Comparison of ENCODE assay signal across 8 mouse cellular contexts in the genomic region with DNA sequence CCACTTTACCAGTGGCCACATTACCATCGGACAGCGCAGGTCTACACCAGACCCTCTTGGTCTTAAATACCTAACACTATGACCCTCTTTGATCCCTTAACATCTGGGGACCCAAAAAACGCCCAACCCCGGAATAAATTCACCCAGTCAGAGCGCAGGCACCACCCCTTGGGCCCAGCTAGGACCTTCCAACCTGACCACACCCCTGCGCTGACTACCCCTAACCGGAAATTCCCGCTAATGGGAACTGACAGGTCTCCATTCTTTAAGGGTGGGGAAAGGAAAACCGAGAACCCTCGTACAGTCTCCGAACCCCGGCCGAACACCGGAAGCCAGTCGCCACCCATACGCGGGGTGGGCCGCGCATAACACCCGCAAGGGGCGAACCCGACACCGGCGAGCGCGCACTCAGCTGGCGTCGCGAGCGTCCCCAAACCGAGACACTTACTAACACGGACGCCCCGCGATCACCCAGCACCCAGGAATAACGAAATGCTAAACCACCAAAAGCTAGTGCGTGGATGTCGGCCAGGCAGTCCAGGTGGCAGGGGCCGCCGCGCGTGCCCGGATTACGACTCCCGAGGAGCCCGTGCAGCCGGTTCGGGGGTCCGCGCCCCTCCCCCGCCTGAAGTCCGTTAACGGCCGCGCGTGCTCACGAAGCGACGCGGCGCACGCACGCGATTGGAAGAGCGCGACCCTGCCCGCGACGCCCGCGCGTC. TPM values are rescaled to one million over a fixed set of nuclear protein-coding genes. Genes with fewer than 3 reads are reported as not detected.
DNase-seq lines count a peak whose midpoint lies in the region; ATAC-seq and TF ChIP-seq lines count a peak whose summit lies in the region.

No protein-coding gene starts in this region.

- H3K36me3 ChIP-seq in forebrain, embryonic 14.5 days (ENCODE audit: control insufficient read depth, insufficient read depth, low read length) = no peaks in the 10 kb centered on the region

- TF ChIP-seq POLR2A in bone marrow macrophage, adult 2 months (IDR thresholded peaks at IDR 0.05; ENCODE audit: borderline replicate concordance, low read depth, low read length) = no peak

- H3K9me3 ChIP-seq in forebrain, embryonic 14.5 days (replicated peaks; ENCODE audit: control insufficient read depth, low read length) = no peaks in the 10 kb centered on the region

- peaks cover 41% of the 10 kb centered on the region for H3K4me1 ChIP-seq in bone marrow macrophage, adult 2 months (ENCODE audit: control insufficient read depth, insufficient read depth, low read length)
- H3K4me1 ChIP-seq in forebrain, embryonic 14.5 days (ENCODE audit: control insufficient read depth, insufficient read depth, low read length) = peaks cover 8% of the 10 kb centered on the region; the same call in 1 of the 2 replicates

- peak overlapping the region; percentile 59 for H3K4me2 ChIP-seq in forebrain, embryonic 14.5 days (ENCODE audit: low read length)

- no peak for TF ChIP-seq CTCF in bone marrow macrophage, adult 2 months (IDR thresholded peaks at IDR 0.05; ENCODE audit: low read depth, low read length)

- intact Hi-C loops in heart, postnatal 36 days (cut with DNase I) = loop anchor here (1.0 to 2.0 kb wide), 4 partner anchors 28 to 303 kb away; a partner anchor contains a TSS

- DNase-seq in MEL-GATA-1-ER (ENCODE audit: extremely low read depth, low read depth) = peak; percentile 69
- DNase-seq in forebrain, embryonic 14.5 days (ENCODE audit: low spot score) = peak; percentile 57
- DNase-seq in heart, postnatal 36 days = peak; percentile 63 to 74
- peak; percentile 58 for DNase-seq in large intestine, adult 2 months (ENCODE audit: low read depth, low spot score)
- DNase-seq in lung, postnatal 14 days = peak; percentile 72
- DNase-seq in ovary, postnatal 36 days (ENCODE audit: low spot score) = peak; percentile 61
- no peak for DNase-seq in thymus, postnatal 14 days

- peak; percentile 61 for ATAC-seq in forebrain, embryonic 14.5 days

- peak overlapping the region; percentile 81 for H3K9ac ChIP-seq in forebrain, embryonic 14.5 days (ENCODE audit: low read length)

- under 1% methylated on average over 68 of the region's 72 CpGs for WGBS in forebrain, embryonic 14.5 days
- WGBS in large intestine, adult 2 months = under 1% methylated on average over 71 of the region's 72 CpGs

- H3K27ac ChIP-seq in bone marrow macrophage, adult 2 months (ENCODE audit: insufficient read depth, low read depth, low read length) = peak overlapping the region; percentile 80
- peak overlapping the region; percentile 75 for H3K27ac ChIP-seq in forebrain, embryonic 14.5 days (ENCODE audit: low read depth, low read length)

- H3K4me3 ChIP-seq in bone marrow macrophage, adult 2 months (ENCODE audit: insufficient read depth, low read length) = peak overlapping the region; percentile 86
- peak overlapping the region; percentile 87 for H3K4me3 ChIP-seq in forebrain, embryonic 14.5 days (ENCODE audit: low read depth, low read length)

- H3K27me3 ChIP-seq in forebrain, embryonic 14.5 days (replicated peaks; ENCODE audit: control insufficient read depth, insufficient read depth, low read length) = no peaks in the 10 kb centered on the region

RNA-seq across cellular contexts. Expression of a gene that starts 0.5 kb away (rescaled TPM):
- polyA plus RNA-seq in bone marrow macrophage, adult 2 months (2012; ENCODE audit: insufficient read depth, insufficient read length, missing spikeins) = 202 and 221 TPM in 2 replicates
- polyA plus RNA-seq in forebrain, embryonic 14.5 days (2014; fragmentation: Nextera tagmentation; extraction: Ambion mirVana) = 58.0 and 71.8 TPM in 2 replicates
- 10 to 100 TPM; 19.8 to 26.0 TPM for total RNA-seq in heart, postnatal 36 days (2021)
- 60.1 and 94.5 TPM in 2 replicates for polyA plus RNA-seq in large intestine, adult 2 months (2012; rRNA removed)

RNA-seq across cellular contexts. Expression of a gene that starts 27.5 kb away (rescaled TPM):
- polyA plus RNA-seq in bone marrow macrophage, adult 2 months (2012; ENCODE audit: insufficient read depth, insufficient read length, missing spikeins) = 51.3 and 53.4 TPM in 2 replicates
- polyA plus RNA-seq in forebrain, embryonic 14.5 days (2014; fragmentation: Nextera tagmentation; extraction: Ambion mirVana) = 192 and 195 TPM in 2 replicates
- 10 to 100 TPM; 52.5 to 54.7 TPM for total RNA-seq in heart, postnatal 36 days (2021)
- 8.2 and 9.0 TPM in 2 replicates for polyA plus RNA-seq in large intestine, adult 2 months (2012; rRNA removed)

RNA-seq across cellular contexts. Expression of a gene that starts 41.2 kb away (rescaled TPM):
- 14.5 and 15.5 TPM in 2 replicates for polyA plus RNA-seq in bone marrow macrophage, adult 2 months (2012; ENCODE audit: insufficient read depth, insufficient read length, missing spikeins)
- polyA plus RNA-seq in forebrain, embryonic 14.5 days (2014; fragmentation: Nextera tagmentation; extraction: Ambion mirVana) = 23.8 and 25.0 TPM in 2 replicates
- 10 to 100 TPM; 12.5 to 14.7 TPM for total RNA-seq in heart, postnatal 36 days (2021)
- polyA plus RNA-seq in large intestine, adult 2 months (2012; rRNA removed) = 35.9 and 45.2 TPM in 2 replicates
